Mouse (Mus musculus): ENCODE measurements at regions not wholly inside any gene's neighbourhood (a gene's known extent, or its start where the extent isn't known, plus 50 kb on each side); places are given as distances from the start of the nearest gene placed in this dataset.

- no peak for DNase-seq
Measured at GRCm38 (mm10) chr8:26906257-26906656, 70.9 kb upstream of the Zfp703 start.

GRCm38 (mm10) chr8:26907347-26908170 is 69.6 kb upstream of the Zfp703 start:
- no peak for DNase-seq

- DNase-seq = no peak
Measured at GRCm38 (mm10) chr8:26910186-26910585, 66.9 kb upstream of the Zfp703 start.

GRCm38 (mm10) chr8:26913562-26914529 is 63.3 kb upstream of the Zfp703 start:
- DNase-seq = no peak

- DNase-seq = no peak
Measured at GRCm38 (mm10) chr8:26915731-26916130, 61.4 kb upstream of the Zfp703 start.

GRCm38 (mm10) chr8:26921531-26922177 is 55.5 kb upstream of the Zfp703 start:
- no peak for DNase-seq

- DNase-seq = no peak
Measured at GRCm38 (mm10) chr8:26922178-26922540, 55.0 kb upstream of the Zfp703 start.

GRCm38 (mm10) chr8:26923166-26923565 is 54.0 kb upstream of the Zfp703 start:
- no peak for DNase-seq

All from cerebellum, adult 11 months (tissue).